Mouse (Mus musculus) embryo, embryonic 11.5 days (tissue): ENCODE data around the gene Tbc1d22a.
"Not testable (repeated sequence)": the region's sequence is repeated elsewhere in the genome, so short reads cannot be mapped to it uniquely, and the experiment has no call there.

Source experiments
- DNase-seq: peaks from one replicate; pipeline ENCODE4 v3.0.0-alpha.2; 2012; ENCODE audit warnings: low read depth, low spot score

The Tbc1d22a gene

GRCm38 (mm10) chr15:86180427-86180826 is 33.8 kb upstream of the Tbc1d22a start:
- no peak for DNase-seq

- not testable (repeated sequence) for DNase-seq
These were observed 32.9 kb upstream of the Tbc1d22a start for GRCm38 (mm10) chr15:86181321-86181720.

GRCm38 (mm10) chr15:86181941-86182439 is 32.3 kb upstream of the Tbc1d22a start:
- no peak for DNase-seq

DNA sequence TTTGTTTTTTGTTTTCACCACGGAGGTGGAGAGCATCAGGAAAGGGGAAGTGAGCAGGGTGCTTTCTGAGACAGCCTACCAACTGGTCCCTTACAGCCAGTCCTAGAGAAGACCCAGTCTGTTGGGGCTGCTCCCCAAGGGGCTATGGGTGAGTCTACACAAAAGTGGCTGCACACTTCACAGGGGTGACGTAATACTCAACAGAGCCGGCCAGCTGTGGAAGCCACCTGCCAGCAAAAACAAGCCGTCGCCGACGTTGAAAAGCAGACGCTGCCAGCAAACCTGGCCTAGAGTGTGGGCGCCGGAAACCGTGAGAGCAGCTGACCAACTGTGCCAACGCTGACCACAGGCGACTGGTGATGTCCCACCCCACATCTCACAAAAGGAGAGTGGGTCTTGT is 31.6 kb upstream of the Tbc1d22a start:
- no peak for DNase-seq

DNA sequence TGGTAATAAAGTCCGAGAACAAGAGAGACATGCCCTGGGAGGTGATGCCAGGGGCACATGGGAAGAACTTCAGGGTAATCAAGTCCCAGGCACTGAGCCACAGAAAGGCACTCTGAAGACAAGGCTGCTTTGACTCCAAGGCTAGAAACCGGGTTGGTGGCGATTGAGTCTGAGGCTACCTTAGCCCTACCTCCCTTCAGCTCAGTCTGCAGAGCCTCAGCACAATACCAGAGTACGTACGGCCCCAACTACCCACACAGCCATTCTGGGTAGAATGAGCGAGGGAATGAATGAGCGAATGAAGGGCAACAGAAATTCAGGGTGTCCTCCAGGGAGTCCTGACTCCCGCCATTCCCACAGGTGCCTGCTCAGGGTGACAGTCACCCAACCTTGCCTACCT is 30.8 kb upstream of the Tbc1d22a start:
- DNase-seq = no peak

DNA sequence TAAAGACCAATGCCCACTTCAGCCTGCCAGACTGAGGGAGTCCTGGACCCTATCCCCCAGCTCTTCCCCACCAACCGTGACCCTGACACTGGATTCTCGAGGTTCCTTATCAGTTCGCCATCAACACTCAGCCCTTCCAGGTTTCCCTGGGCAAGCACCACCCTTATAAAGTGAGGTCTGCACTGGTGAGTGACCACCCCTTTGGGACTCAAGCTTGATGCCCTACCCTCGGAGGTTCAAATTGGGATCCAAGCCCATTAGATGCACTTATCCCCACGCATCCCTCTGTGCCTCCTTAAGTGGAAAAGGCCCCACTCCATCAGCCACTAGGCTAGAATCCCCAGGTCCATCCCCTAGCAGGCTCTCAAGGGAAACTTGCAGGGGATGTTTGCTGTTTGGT is 30.2 kb upstream of the Tbc1d22a start:
- DNase-seq = no peak

DNA sequence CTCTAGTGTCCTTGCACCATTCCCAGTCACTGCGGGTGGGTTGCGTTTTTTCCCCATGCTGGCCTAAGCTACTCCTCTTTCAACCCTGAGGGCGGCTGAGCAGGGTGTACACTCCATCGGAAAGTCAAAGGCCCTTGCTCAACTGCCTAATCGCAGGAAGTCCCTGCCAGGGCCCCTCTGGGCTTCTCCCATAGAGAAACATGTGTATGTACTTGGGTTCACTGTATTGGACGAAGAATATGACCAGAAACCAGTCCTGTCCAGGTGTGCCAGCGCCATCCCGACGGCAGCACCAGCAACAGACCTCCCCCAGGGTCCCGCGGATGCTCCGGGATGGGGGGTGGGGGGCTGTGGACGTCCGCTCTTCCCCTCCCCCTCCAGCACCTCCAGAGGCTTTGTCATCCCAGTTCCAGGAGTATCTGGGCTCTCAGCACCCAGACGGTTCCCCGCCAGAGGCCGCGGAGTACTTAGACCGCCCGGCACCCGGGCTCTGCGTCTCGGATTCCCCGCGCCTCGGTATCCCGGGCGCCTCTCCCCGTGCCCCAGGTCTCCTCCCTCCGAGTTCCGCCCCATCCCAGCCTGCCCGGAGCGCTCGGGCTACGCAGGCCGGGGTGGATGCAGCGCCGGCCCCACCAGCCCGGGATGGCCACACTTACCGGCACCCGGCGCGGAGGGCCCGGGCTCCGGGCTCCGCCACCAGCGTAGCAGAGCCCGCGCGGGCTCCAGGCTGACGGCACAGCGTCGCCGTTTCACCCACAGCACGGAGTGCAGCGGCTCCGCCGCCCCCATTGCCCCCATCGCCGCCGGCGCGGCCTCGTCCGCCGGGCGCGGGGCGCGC is 29.2 kb upstream of the Tbc1d22a start:
- no peak for DNase-seq

DNA sequence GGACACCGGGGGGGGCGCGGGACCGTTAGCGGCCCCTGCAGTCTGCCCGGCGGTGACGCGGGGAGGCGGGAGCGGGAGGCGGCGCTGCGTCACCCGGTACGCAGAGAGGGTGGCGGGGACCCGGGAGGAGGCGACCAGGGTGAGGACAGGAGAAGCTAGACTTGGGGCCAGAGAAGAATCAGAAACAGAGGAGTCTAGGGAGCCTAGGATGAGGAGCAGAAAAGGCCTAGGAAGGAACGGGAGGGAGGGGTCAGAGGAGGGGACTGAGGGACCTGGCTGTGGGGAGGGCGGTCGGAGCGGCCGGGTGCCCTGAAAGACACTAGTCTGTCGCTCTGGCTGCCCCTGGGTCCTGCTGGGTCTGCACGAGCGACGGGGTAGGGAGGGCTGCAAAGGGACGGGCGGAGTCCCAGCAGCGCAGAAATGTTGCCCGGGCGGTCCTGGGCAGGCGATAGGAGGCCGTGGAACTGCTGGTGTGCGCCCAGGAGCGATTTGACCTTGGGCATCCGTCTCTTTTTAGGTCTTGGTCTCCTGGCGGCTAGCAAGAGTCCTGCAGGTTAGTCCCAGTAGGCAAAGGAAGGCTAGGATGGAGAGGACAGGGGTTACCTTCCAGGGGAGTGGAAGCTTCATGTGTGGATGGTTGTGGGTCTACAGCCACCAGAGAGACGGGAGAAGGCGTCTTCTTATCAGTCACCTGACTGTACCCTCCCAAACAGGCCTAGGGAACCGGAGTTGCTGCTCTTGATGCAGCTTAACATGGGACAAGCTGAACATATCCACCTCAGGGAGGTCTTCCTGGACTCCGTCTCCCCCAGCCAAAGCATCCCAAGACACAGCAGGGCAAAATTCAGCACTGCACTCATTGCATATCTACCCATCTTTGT is 28.3 kb upstream of the Tbc1d22a start, which contains the start of gene Cerk:
TSS of gene Cerk (minus strand) at position 453 of the 881 bp plus-strand sequence.
- DNase-seq = no peak

DNA sequence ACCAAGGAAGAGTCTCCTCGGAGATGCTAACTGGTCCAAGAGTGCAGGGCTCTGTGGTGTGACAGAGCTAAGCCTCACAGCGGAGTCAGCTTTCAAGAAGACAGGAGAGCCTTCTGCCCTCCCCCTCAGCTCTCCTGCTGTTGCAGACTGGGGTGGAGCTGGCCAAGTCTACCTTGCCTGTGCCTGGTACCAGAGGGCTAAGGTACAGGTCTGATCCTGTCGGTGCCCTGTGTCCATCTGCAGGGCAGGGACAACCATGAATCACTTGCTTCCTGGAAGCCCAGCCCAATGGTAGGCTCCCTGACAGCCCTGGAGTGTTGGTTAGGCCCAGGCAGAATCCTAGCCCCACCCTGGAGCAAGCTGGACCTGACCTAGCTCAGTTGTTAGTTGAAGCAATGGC is 27.6 kb upstream of the Tbc1d22a start:
- DNase-seq = no peak

- no peak for DNase-seq
These were observed 26.1 kb upstream of the Tbc1d22a start for GRCm38 (mm10) chr15:86188186-86188585.

DNA sequence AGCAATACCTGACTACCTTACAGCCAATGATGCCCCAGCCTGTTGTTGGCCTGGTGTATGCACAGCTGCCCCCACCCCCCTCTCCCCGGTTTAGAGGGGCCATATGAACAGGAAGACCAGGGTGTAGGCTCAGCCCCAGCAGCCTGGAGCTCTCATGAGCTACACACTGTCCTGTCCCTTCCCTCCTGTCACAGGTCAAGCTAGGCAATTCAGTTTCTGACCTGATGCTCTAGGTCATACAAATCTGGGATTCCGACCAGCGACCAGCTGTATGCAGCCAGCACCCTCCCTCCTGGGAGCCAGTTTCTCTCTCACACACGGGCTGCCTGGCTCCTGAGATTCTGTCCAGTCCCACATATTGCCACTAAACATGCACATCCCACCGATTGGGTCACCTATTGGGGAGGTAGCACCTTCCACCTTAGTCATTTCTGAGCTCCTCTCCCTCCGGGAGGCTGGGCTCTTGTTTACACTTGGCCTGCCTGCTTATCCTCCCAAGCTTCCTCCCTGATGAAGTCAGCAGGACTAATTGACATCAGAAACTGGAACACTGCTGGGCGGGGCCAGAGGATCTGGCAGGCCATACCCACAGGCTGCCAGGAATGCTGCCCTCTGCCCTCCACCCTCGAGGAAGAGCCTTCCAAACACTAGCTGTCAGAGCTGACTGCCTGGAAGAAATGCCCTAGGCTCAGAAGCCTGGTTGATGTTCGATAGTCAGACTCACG is 25.4 kb upstream of the Tbc1d22a start:
- no peak for DNase-seq

DNA sequence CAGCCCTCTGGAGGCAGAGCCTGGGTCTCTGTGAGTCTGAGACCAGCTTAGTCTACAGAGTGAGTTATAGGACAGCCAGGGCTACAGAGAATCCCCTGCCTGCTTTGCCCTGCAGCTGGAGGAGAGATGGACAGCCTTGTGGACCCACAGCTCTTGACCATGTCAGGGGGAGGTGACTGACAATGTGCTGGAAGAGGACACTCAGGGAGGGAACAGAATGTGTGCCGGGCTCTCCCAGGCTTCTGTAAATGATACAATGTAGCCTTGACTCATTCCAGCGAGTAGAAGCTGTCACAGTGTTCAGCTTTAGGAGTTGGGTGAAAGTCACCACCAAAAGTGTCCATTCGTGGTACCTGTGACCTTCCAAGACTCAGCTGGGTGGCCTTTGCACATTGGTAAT is 23.9 kb upstream of the Tbc1d22a start:
- no peak for DNase-seq

DNA sequence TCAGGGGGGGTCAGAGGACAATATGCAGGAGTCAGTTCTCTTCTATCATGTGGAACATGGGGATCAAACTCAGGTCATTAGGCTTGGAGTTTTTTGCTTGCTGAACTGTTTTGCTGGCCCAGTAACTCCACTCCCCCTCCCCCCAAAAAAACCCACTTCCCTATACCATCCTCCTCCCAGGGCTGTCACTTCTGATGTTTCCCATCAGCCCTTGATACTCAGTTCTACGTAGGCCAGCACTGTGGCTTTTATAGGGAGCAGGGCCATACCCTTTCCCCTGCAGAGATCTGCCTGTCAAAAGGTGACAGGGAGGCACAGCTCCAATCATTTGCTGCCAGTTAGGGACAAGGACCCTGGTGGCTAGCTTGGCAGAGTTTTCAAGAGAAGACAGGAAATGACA is 22.8 kb upstream of the Tbc1d22a start:
- no peak for DNase-seq

- DNase-seq = no peak
These were observed 22.3 kb upstream of the Tbc1d22a start for GRCm38 (mm10) chr15:86191933-86192332.

GRCm38 (mm10) chr15:86194676-86195453 is 19.4 kb upstream of the Tbc1d22a start:
- DNase-seq = not testable (repeated sequence)

DNA sequence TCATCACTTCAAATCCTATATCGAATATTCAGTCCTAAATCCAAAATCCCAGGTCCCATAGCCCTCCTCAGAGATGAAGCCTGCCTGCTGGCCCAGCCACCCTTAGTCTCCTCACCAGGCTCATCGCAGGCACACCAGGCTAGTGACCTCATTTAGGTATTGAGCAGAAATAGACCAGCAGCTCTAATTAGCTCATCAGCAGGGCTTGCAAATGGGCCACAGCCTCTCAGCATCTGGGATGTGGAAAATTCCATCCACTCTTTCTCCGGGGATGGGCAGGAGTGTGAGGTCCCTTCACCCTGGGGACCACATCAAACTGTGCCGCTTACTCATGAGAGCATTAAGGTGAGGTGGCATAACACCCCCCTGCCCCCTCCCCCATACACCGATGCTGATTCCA is 15.2 kb upstream of the Tbc1d22a start:
- no peak for DNase-seq

- DNase-seq = no peak
These were observed 14.8 kb upstream of the Tbc1d22a start for GRCm38 (mm10) chr15:86199482-86199881.

- DNase-seq = no peak
These were observed 14.1 kb upstream of the Tbc1d22a start for GRCm38 (mm10) chr15:86200169-86200568.

GRCm38 (mm10) chr15:86201095-86201494 is 13.2 kb upstream of the Tbc1d22a start:
- no peak for DNase-seq

DNA sequence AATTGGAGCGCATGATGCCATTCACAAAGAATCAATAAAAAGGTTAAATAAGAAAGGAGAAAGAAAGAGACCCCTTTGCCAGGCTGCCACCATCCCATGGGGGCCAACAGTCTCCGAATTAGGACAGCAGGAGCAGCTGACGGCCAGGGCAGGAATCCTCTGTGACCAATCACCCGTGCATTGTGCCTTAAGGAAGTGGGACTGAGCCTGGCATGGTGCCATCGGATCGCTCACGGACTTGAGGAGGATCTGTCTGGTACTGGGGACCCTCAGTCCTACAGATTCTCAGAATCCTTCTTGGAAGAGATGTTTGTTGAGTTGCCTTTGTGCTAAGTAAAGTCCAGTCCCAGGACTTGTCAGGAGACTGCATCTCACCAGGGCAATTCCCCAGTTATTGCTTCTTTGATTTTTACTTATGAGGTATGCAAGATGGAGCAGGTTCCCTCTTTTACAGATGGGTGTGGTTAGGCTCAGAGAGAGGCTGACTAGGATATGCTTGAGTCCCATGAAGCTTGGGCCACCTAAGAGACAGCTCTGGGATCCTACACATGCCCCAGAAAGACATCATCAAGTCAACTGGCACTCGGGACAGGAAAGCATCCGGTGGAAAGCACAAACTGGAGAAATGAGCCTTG is 12.4 kb upstream of the Tbc1d22a start:
- DNase-seq = no peak
